Mouse (Mus musculus): ENCODE data around the gene Clec4a4. TPM values are rescaled to one million over a fixed set of nuclear protein-coding genes. Genes with fewer than 3 reads are reported as not detected.
"Not testable (repeated sequence)": the region's sequence is repeated elsewhere in the genome, so short reads cannot be mapped to it uniquely, and the experiment has no call there.

Clec4a4 gene
- polyA plus RNA-seq (2016; fragmentation: Nextera tagmentation; extraction: Ambion mirVana), result not detected in 2 replicates

- peaks cover 4% of the 10 kb centered on the region; the same call in 1 of the 2 replicates for H3K9me3 ChIP-seq
- DNase-seq (ENCODE audit: low spot score), result no peak
- no peak within 1 kb of the TSS for H3K4me3 ChIP-seq
- no peaks in the 10 kb centered on the region for H3K27me3 ChIP-seq (replicated peaks; ENCODE audit: low read depth, poor library complexity, severe bottlenecking)
- 88% methylated on average over 6 of the region's 6 CpGs for WGBS
- no peaks in the 10 kb centered on the region for H3K4me1 ChIP-seq
- H3K36me3 ChIP-seq (replicated peaks), result no peaks in the 10 kb centered on the region
- H3K27ac ChIP-seq (replicated peaks), result no peak within 1 kb of the TSS
These were observed at the start of gene Clec4a4 for GRCm38 (mm10) chr6:122989876-122990437. Clec4a4 (plus strand) TSS chr6:122990367.

- Histone ChIP-seq H3K27ac (replicated peaks) (no peak overlapping the region), H3K4me1 (no peaks in the 10 kb centered on the region), H3K9me3 (peaks cover 8% of the 10 kb centered on the region; the same call in 1 of the 2 replicates), H3K36me3 (replicated peaks) (no peaks in the 10 kb centered on the region), H3K27me3 (replicated peaks; ENCODE audit: low read depth, poor library complexity, severe bottlenecking) (no peaks in the 10 kb centered on the region), H3K4me3 (no peak overlapping the region)
- no peak for DNase-seq (ENCODE audit: low spot score)
- WGBS, result 89% methylated on average over 2 of the region's 2 CpGs
These were observed 43.4 kb upstream of the Clec4a4 start for GRCm38 (mm10) chr6:122946760-122947159.

- 85% methylated on average over 8 of the region's 8 CpGs for WGBS
- no peak within 1 kb of the TSS for H3K4me3 ChIP-seq
- DNase-seq (ENCODE audit: low spot score), result no peak
- no peaks in the 10 kb centered on the region for H3K27me3 ChIP-seq (replicated peaks; ENCODE audit: low read depth, poor library complexity, severe bottlenecking)
- H3K27ac ChIP-seq (replicated peaks), result no peak within 1 kb of the TSS
- peaks cover 9% of the 10 kb centered on the region; the same call in 1 of the 2 replicates for H3K9me3 ChIP-seq
- H3K36me3 ChIP-seq (replicated peaks), result no peaks in the 10 kb centered on the region
- no peaks in the 10 kb centered on the region for H3K4me1 ChIP-seq
These were observed 37.8 kb upstream of the Clec4a4 start, which contains the start of gene Clec4a3 for GRCm38 (mm10) chr6:122952401-122952800. Clec4a3 (plus strand) TSS chr6:122952515.

- H3K27me3 ChIP-seq (replicated peaks; ENCODE audit: low read depth, poor library complexity, severe bottlenecking), result no peaks in the 10 kb centered on the region
- H3K36me3 ChIP-seq (replicated peaks), result no peaks in the 10 kb centered on the region
- DNase-seq (ENCODE audit: low spot score), result no peak
- H3K27ac ChIP-seq (replicated peaks), result no peak overlapping the region
- 0 out of 2 replicates have a peak, but pooled peaks cover 4% of the 10 kb centered on the region for H3K9me3 ChIP-seq
- 73% methylated on average over 2 of the region's 2 CpGs for WGBS
- H3K4me3 ChIP-seq, result no peak overlapping the region
- no peaks in the 10 kb centered on the region for H3K4me1 ChIP-seq
These were observed 25.6 kb upstream of the Clec4a4 start for GRCm38 (mm10) chr6:122964562-122964961.

GRCm38 (mm10) chr6:122969048-122969447 is 21.1 kb upstream of the Clec4a4 start:
- Histone ChIP-seq H3K4me1 (no peaks in the 10 kb centered on the region), H3K4me3 (no peak overlapping the region), H3K27me3 (replicated peaks; ENCODE audit: low read depth, poor library complexity, severe bottlenecking) (no peaks in the 10 kb centered on the region), H3K36me3 (replicated peaks) (no peaks in the 10 kb centered on the region), H3K9me3 (no peaks in the 10 kb centered on the region), H3K27ac (replicated peaks) (no peak overlapping the region)
- 88% methylated on average over 2 of the region's 2 CpGs for WGBS
- DNase-seq (ENCODE audit: low spot score), result no peak

- H3K36me3 ChIP-seq (replicated peaks); H3K27me3 ChIP-seq (replicated peaks; ENCODE audit: low read depth, poor library complexity, severe bottlenecking); H3K27ac ChIP-seq (replicated peaks); H3K9me3 ChIP-seq; H3K4me3 ChIP-seq; H3K4me1 ChIP-seq; DNase-seq (ENCODE audit: low spot score): not testable (repeated sequence)
- 83% methylated on average over 2 of the region's 2 CpGs for WGBS
These were observed 14.5 kb downstream of the Clec4a4 start for GRCm38 (mm10) chr6:123004696-123005095.

GRCm38 (mm10) chr6:123005591-123005990 is 15.4 kb downstream of the Clec4a4 start:
- 74% methylated on average over 1 of the region's 1 CpGs for WGBS
- Histone ChIP-seq H3K27ac (replicated peaks) (no peak overlapping the region), H3K27me3 (replicated peaks; ENCODE audit: low read depth, poor library complexity, severe bottlenecking) (no peaks in the 10 kb centered on the region), H3K4me3 (no peak overlapping the region), H3K36me3 (replicated peaks) (no peaks in the 10 kb centered on the region), H3K9me3 (no peaks in the 10 kb centered on the region), H3K4me1 (no peaks in the 10 kb centered on the region)
- no peak for DNase-seq (ENCODE audit: low spot score)

GRCm38 (mm10) chr6:123049742-123050372 is 59.7 kb downstream of the Clec4a4 start, which contains the start of gene Clec4b1:
Clec4b1 (plus strand) TSS chr6:123049962.
- Histone ChIP-seq H3K9me3 (peaks cover 17% of the 10 kb centered on the region), H3K36me3 (replicated peaks) (no peaks in the 10 kb centered on the region), H3K4me3 (no peak within 1 kb of the TSS), H3K4me1 (no peaks in the 10 kb centered on the region), H3K27ac (replicated peaks) (no peak within 1 kb of the TSS), H3K27me3 (replicated peaks; ENCODE audit: low read depth, poor library complexity, severe bottlenecking) (no peaks in the 10 kb centered on the region)
- WGBS, result 87% methylated on average over 2 of the region's 2 CpGs
- no peak for DNase-seq (ENCODE audit: low spot score)

Other genes with a start within 250 kb of the Clec4a4 start
- gene Slc2a3, start 188.7 kb upstream of the Clec4a4 start, polyA plus RNA-seq (2016; fragmentation: Nextera tagmentation; extraction: Ambion mirVana), result 55.4 and 68.4 TPM in 2 replicates
- gene Foxj2, start 170.5 kb upstream of the Clec4a4 start, polyA plus RNA-seq (2016; fragmentation: Nextera tagmentation; extraction: Ambion mirVana), result 2.9 and 3.0 TPM in 2 replicates
- gene C3ar1, start 134.2 kb upstream of the Clec4a4 start, polyA plus RNA-seq (2016; fragmentation: Nextera tagmentation; extraction: Ambion mirVana), result 1.1 and 1.5 TPM in 2 replicates
- 54.8 and 58.2 TPM in 2 replicates for gene Necap1, start 115.9 kb upstream of the Clec4a4 start, polyA plus RNA-seq (2016; fragmentation: Nextera tagmentation; extraction: Ambion mirVana)
- 0.65 and 1.0 TPM in 2 replicates for gene Clec4a1, start 68.5 kb upstream of the Clec4a4 start, polyA plus RNA-seq (2016; fragmentation: Nextera tagmentation; extraction: Ambion mirVana)
- 0.34 TPM in 2 replicates for gene Clec4a3, start 37.9 kb upstream of the Clec4a4 start, polyA plus RNA-seq (2016; fragmentation: Nextera tagmentation; extraction: Ambion mirVana)
- not detected in 2 replicates for gene Clec4b1, start 59.6 kb downstream of the Clec4a4 start, polyA plus RNA-seq (2016; fragmentation: Nextera tagmentation; extraction: Ambion mirVana)
- 0.69 and 0.72 TPM in 2 replicates for gene Clec4a2, start 116.1 kb downstream of the Clec4a4 start, polyA plus RNA-seq (2016; fragmentation: Nextera tagmentation; extraction: Ambion mirVana)
- not detected in 2 replicates for gene Clec4b2, start 182.5 kb downstream of the Clec4a4 start, polyA plus RNA-seq (2016; fragmentation: Nextera tagmentation; extraction: Ambion mirVana)
- not detected in 2 replicates for gene Clec4n, start 239.5 kb downstream of the Clec4a4 start, polyA plus RNA-seq (2016; fragmentation: Nextera tagmentation; extraction: Ambion mirVana)

Measured in embryonic facial prominence, embryonic 10.5 days (tissue).